Mouse (Mus musculus) olfactory bulb, adult 2 months (tissue): ENCODE measurements around the gene B4gat1. TPM values are rescaled to one million over a fixed set of nuclear protein-coding genes. Genes with fewer than 3 reads are reported as not detected.

ENCODE experiments used
- H3K27ac ChIP-seq: fragments of 200-500 bp; 2 replicates; pipeline ENCODE4 v1.5.1; 2012; ENCODE audit warnings: low read depth, low read length; ENCODE audit not compliant: insufficient read depth
- H3K4me1 ChIP-seq: fragments of 200-500 bp; 2 replicates; pipeline ENCODE4 v1.6.1; 2012; ENCODE audit warnings: low read length; ENCODE audit not compliant: control insufficient read depth, insufficient read depth
- H3K4me3 ChIP-seq: fragments of 200-500 bp; 2 replicates; pipeline ENCODE4 v1.5.1; 2012; ENCODE audit warnings: mild to moderate bottlenecking, low read depth, low read length, moderate library complexity; ENCODE audit not compliant: insufficient read depth
- CTCF ChIP-seq: fragments of 200-500 bp; IDR thresholded peaks from 2 replicates; pipeline ENCODE4 v1.5.1; 2012; ENCODE audit warnings: low read depth, mild to moderate bottlenecking, low read length, moderate library complexity; ENCODE audit not compliant: insufficient read depth
- POLR2A ChIP-seq: fragments of 200-500 bp; IDR thresholded peaks from 2 replicates; pipeline ENCODE4 v1.6.1; 2012; ENCODE audit warnings: mild to moderate bottlenecking, low read depth, low read length, moderate library complexity; ENCODE audit not compliant: insufficient read depth
- WGBS: fragments of 180-500 bp; shearing (Covaris S2); methylation state at CpG from one replicate; pipeline ENCODE4 v1.1.7; 2018; 5-methylcytosine and 5-hydroxymethylcytosine counted together
- polyA plus RNA-seq: library from polyadenylated mRNA; stranded (reverse); fragments of >200 nt; gene quantifications from 2 replicates; pipeline ENCODE4 v1.2.4, GENCODE M21; 2012; ENCODE audit warnings: low replicate concordance; ENCODE audit not compliant: missing spikeins, insufficient read depth, insufficient read length

B4gat1 gene
- polyA plus RNA-seq, 1 experiment = not detected

GRCm38 (mm10) chr19:5021416-5021815, 17.2 kb upstream of the B4gat1 start:
- peaks cover 18% of the 10 kb centered on the region for H3K4me1 ChIP-seq
- WGBS = 82% methylated on average over 2 of the region's 2 CpGs
- no peak overlapping the region for H3K27ac ChIP-seq
- no peak for TF ChIP-seq CTCF
- no peak for TF ChIP-seq POLR2A
- H3K4me3 ChIP-seq = no peak overlapping the region

- under 1% methylated on average over 62 of the region's 62 CpGs for WGBS
- Histone ChIP-seq H3K27ac (peak within 1 kb of the TSS; percentile 97), H3K4me3 (peak within 1 kb of the TSS; percentile 95), H3K4me1 (peaks cover 15% of the 10 kb centered on the region)
- TF ChIP-seq CTCF (no peak), POLR2A (peak; percentile 79; the same call in 1 of the 2 replicates)
These were observed 14.8 kb upstream of the B4gat1 start, which contains the start of gene Slc29a2 for GRCm38 (mm10) chr19:5023621-5024479. Slc29a2 (plus strand) TSS chr19:5023860.

- no peak for TF ChIP-seq CTCF
- TF ChIP-seq POLR2A = no peak
These were observed 12.5 kb upstream of the B4gat1 start for GRCm38 (mm10) chr19:5026111-5026510.

GRCm38 (mm10) chr19:5032686-5033085, 5.9 kb upstream of the B4gat1 start:
- H3K4me1 ChIP-seq = no peaks in the 10 kb centered on the region
- TF ChIP-seq CTCF (no peak), POLR2A (no peak)
- H3K27ac ChIP-seq = no peak overlapping the region
- 85% methylated on average over 3 of the region's 3 CpGs for WGBS
- no peak overlapping the region for H3K4me3 ChIP-seq

More at GRCm38 (mm10) chr19:5026111-5026510, 12.5 kb upstream of the B4gat1 start:
- WGBS = 89% methylated on average over 8 of the region's 8 CpGs
- Histone ChIP-seq H3K4me3 (no peak overlapping the region), H3K27ac (no peak overlapping the region), H3K4me1 (peaks cover 15% of the 10 kb centered on the region)

GRCm38 (mm10) chr19:5036577-5036976, 2.0 kb upstream of the B4gat1 start:
- H3K4me3 ChIP-seq = no peak overlapping the region
- no peak overlapping the region for H3K27ac ChIP-seq
- 69% methylated on average over 4 of the region's 4 CpGs for WGBS
- peaks cover 10% of the 10 kb centered on the region for H3K4me1 ChIP-seq
- no peak for TF ChIP-seq POLR2A
- no peak for TF ChIP-seq CTCF

GRCm38 (mm10) chr19:5037678-5038571, 701 bp upstream of the B4gat1 start:
- Histone ChIP-seq H3K4me3 (peak overlapping the region; percentile 59), H3K27ac (no peak overlapping the region), H3K4me1 (peaks cover 10% of the 10 kb centered on the region)
- 4% methylated on average over 32 of the region's 32 CpGs for WGBS
- TF ChIP-seq CTCF (no peak), POLR2A (no peak)

- Histone ChIP-seq H3K4me3 (peak overlapping the region; percentile 59), H3K4me1 (peaks cover 10% of the 10 kb centered on the region), H3K27ac (peak overlapping the region; percentile 59)
- TF ChIP-seq CTCF (no peak), POLR2A (no peak)
- 5% methylated on average over 41 of the region's 41 CpGs for WGBS
These were observed 882 bp downstream of the B4gat1 start for GRCm38 (mm10) chr19:5039301-5040114.

- WGBS = 3% methylated on average over 40 of the region's 40 CpGs
- no peak for TF ChIP-seq POLR2A
- TF ChIP-seq CTCF = no peak
- H3K4me3 ChIP-seq = peak within 1 kb of the TSS; percentile 82
- H3K4me1 ChIP-seq = peaks cover 14% of the 10 kb centered on the region
- peak within 1 kb of the TSS; percentile 6; the same call in 1 of the 2 replicates for H3K27ac ChIP-seq
These were observed 2.4 kb downstream of the B4gat1 start, which contains the start of gene Brms1 for GRCm38 (mm10) chr19:5040862-5041523. Brms1 (plus strand) TSS chr19:5041354.
